19 mouse cellular contexts compared by ENCODE assay signal in the genomic region with DNA sequence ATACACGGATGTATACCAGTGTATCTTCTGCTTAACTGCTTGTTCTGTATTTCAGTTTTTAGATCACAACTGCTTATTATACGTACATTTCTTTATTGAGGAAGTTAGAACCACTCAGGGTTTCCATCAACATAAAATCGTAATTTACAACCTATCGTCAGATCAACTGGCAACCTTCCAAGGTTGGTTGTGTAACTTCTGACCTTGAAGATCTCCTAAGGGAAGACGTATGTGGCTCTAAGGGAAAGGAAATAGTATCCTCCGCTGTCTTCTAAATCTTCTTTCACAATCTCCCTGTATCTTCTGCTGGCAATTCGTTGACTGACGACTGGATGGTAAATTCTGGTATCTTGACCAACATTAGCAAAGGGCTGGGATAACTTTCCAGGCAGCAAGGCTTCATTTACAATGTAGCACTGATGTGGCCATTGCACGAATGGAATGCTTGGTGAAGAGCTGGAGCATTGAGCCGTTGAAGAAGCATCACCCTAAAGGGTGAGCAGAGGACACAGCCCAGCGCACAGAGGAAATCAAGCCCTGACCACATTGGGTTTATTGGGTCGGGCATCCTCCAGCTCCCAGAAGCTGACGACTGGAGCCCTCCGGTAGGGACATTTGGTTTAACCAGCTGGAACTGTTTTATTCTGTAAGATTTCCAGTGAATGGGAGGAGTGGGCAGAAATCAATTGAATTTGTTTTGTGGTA. TPM values are rescaled to one million over a fixed set of nuclear protein-coding genes. Genes with fewer than 3 reads are reported as not detected.
A peak's percentile ranks its signal among the peaks of the same experiment; 100 is the strongest.
DNase-seq lines count a peak whose midpoint lies in the region; ATAC-seq lines count a peak whose summit lies in the region.
"Had no signal": no experiment of that assay in that cellular context is flagged by ENCODE, and none has a peak within 500 bp of the region (broad histone marks: within the 10 kb centered on the region; RNA-seq: fewer than 3 reads in every experiment).

No protein-coding gene starts in this region.

- peak; percentile 27 for DNase-seq in adrenal gland, adult 8-10 months
- no peak for DNase-seq in adrenal gland, adult 18-20 months (ENCODE audit: low spot score in 2 of 2)
- DNase-seq in NIH3T3 (ENCODE audit: low read depth) = peak; percentile 38
- peak; percentile 16 to 35 for DNase-seq in kidney, postnatal 36 days
- DNase-seq in retina, postnatal 1 day = no peak
- DNase-seq in layer of hippocampus, postnatal 36 days = no peak
- no peak for DNase-seq in natural killer cell, adult 2 months (ENCODE audit: low spot score in 2 of 2)
- DNase-seq: cerebellum, adult 8-10 months; forebrain, postnatal 0 days; heart, adult 18-20 months; lung, adult 18-20 months; lung, postnatal 36 days; right cerebral cortex, postnatal 4 days; thymus, postnatal 36 days had no signal

- peak; percentile 13 to 22; a peak in 1 of 4 replicates for ATAC-seq in hematopoietic stem cell, adult 5-6 weeks (replicated peaks in 1 of 2; ENCODE audit: insufficient read depth in 1 of 2, low FRiP score in 2 of 2, low TSS enrichment in 1 of 2, low read depth in 1 of 2, poor library complexity in 2 of 2, severe bottlenecking in 2 of 2)
- ATAC-seq: forebrain, postnatal 0 days had no signal

RNA-seq across cellular contexts. Expression of a gene that starts 43.4 kb away (rescaled TPM):
- total RNA-seq in adrenal gland, adult 8-10 months (2022) = not detected
- total RNA-seq in adrenal gland, adult 18-20 months (2021) = not detected
- total RNA-seq in hematopoietic stem cell, adult 5-6 weeks (2017) = not detected in 2 replicates
- total RNA-seq in layer of hippocampus, postnatal 36 days (2021) = not detected
- total RNA-seq: forebrain, postnatal 0 days; gastrocnemius, adult 18-20 months; heart, adult 18-20 months; layer of hippocampus, postnatal 14 days; left cerebral cortex, postnatal 36 days; liver, adult 2 months had no signal

Comparison
In these comparisons a context has a peak if more than half of its experiments do, and no peak if none do; other contexts are left out.
1. DNase-seq: peak in adrenal gland, adult 8-10 months (single experiment), NIH3T3 (single experiment) and kidney, postnatal 36 days (2 of 2); none in adrenal gland, adult 18-20 months (0 of 2), retina, postnatal 1 day (single experiment), layer of hippocampus, postnatal 36 days (0 of 2) and natural killer cell, adult 2 months (0 of 2).